Mouse (Mus musculus): ENCODE measurements around the gene Klra4. TPM values are rescaled to one million over a fixed set of nuclear protein-coding genes. Genes with fewer than 3 reads are reported as not detected.
"Not testable (repeated sequence)": the region's sequence is repeated elsewhere in the genome, so short reads cannot be mapped to it uniquely, and the experiment has no call there.

Klra4 gene
- not detected in 2 replicates for polyA plus RNA-seq (2016; fragmentation: Nextera tagmentation; extraction: Ambion mirVana)

DNA sequence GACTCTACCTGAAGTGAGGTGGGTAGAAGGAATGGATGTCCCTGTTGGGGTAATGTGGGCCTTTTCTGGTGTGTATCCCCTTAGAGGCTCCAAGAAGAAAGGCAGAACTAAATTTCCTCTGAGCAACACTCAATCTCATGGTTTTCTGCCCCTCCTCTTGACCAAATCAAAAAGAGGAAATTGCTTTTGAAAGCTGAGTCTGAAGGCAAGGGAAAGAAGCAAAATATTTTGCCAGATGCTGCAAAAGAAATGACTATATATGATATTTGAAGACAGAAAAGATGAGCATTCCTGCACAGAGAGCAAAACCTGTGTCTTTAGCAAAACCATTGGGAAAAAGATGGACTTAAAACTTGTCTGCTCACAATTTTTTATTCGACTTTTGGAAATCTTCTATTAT is at the start of gene Klra4:
Klra4 (minus strand) TSS at position 101 of the 400 bp plus-strand sequence.
- not testable (repeated sequence) for H3K27me3 ChIP-seq; H3K27ac ChIP-seq (replicated peaks); H3K4me2 ChIP-seq (replicated peaks); ATAC-seq (ENCODE audit: low FRiP score, low read depth); H3K36me3 ChIP-seq; H3K4me1 ChIP-seq; H3K4me3 ChIP-seq; H3K9ac ChIP-seq (replicated peaks)
- WGBS: 68% methylated on average over 1 of the region's 1 CpGs
- H3K9me3 ChIP-seq: peaks cover 13% of the 10 kb centered on the region

DNA sequence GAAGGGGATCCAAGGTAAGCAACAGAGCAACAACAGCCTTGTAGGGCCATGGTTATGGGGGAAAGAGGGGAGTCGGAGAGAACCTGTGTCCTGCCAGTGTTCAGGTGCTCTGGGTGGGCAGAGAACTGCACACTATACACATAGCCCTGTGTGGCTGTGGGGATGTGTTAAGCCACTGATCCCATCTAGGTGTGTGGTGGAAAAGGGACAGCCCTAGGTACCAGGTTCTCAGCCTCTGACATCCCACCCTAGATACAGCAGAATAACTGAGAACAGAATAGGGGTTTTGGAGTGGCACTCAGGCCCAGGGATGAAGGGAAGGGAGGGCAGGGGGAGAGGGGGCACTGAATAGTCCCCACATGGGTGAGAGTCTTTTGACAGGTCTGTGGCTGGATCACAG is 43.4 kb upstream of the Klra4 start:
- Histone ChIP-seq H3K27ac (replicated peaks) (no peak overlapping the region), H3K4me3 (no peak overlapping the region), H3K4me1 (no peaks in the 10 kb centered on the region), H3K9me3 (0 out of 2 replicates have a peak, but pooled peaks cover 5% of the 10 kb centered on the region), H3K9ac (replicated peaks) (no peak overlapping the region), H3K4me2 (replicated peaks) (no peak overlapping the region), H3K27me3 (no peaks in the 10 kb centered on the region), H3K36me3 (no peaks in the 10 kb centered on the region)
- WGBS: 100% methylated on average over 1 of the region's 1 CpGs
- no peak for ATAC-seq (ENCODE audit: low FRiP score, low read depth)

DNA sequence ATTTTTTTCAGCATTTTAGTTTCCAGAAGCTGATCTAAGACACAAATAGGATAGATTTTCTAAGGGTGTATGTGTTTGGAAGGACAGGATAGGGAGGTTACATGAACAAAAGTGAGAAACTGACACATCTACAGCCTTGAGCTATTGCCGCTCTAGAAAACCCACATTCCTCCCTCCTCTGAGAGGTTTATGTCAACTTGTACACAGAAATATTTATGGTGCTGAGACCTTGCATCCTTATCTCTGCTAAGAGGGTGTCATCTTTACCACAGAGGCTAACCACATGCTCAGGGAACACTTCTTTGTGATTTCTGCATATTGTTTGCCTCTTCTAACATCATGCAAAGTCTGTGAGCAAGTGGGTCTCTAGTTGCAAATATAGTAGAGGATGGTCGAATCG is 35.7 kb upstream of the Klra4 start:
- WGBS: 96% methylated on average over 3 of the region's 3 CpGs

DNA sequence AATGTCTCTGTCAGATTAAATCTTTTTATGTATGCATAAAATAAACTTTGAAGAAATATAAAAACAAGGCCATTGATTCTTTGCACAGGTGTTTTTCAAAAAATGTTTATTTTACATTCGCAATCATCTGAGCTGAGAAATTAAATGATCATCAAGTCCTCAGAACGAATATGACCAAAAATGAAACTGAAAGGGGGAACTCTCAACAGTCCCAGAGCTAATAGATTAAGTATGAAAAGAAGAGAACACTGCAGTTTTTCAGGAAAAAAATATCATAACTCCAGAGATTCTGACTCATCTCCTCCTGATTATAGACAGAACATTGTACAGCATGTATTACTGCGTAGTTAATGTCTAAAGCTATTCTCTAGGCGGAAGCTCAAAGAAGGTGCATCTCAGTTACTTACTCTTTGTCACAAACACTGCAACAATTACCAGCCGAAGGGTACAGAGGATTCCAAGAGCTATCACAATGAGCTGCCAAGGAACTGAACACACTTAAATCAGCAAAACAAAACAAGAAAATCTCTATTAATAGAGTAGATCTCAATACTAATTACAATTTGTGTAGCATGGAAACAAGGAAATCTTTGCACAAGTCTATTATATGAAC is 25.4 kb upstream of the Klra4 start:
- H3K9ac ChIP-seq (replicated peaks): no peak overlapping the region
- H3K27ac ChIP-seq (replicated peaks): no peak overlapping the region
- H3K4me1 ChIP-seq: no peaks in the 10 kb centered on the region
- no peaks in the 10 kb centered on the region for H3K27me3 ChIP-seq
- ATAC-seq (ENCODE audit: low FRiP score, low read depth): no peak
- H3K4me3 ChIP-seq: no peak overlapping the region
- H3K36me3 ChIP-seq: no peaks in the 10 kb centered on the region
- 0 out of 2 replicates have a peak, but pooled peaks cover 2% of the 10 kb centered on the region for H3K9me3 ChIP-seq
- no peak overlapping the region for H3K4me2 ChIP-seq (replicated peaks)
- whole genome bisulfite sequencing: 76% methylated on average over 5 of the region's 5 CpGs

More for the DNA sequence above, 35.7 kb upstream of the Klra4 start:
- not testable (repeated sequence) for H3K4me1 ChIP-seq; ATAC-seq (ENCODE audit: low FRiP score, low read depth); H3K27ac ChIP-seq (replicated peaks); H3K4me3 ChIP-seq; H3K27me3 ChIP-seq; H3K4me2 ChIP-seq (replicated peaks); H3K9ac ChIP-seq (replicated peaks); H3K36me3 ChIP-seq
- H3K9me3 ChIP-seq: peaks cover 15% of the 10 kb centered on the region

DNA sequence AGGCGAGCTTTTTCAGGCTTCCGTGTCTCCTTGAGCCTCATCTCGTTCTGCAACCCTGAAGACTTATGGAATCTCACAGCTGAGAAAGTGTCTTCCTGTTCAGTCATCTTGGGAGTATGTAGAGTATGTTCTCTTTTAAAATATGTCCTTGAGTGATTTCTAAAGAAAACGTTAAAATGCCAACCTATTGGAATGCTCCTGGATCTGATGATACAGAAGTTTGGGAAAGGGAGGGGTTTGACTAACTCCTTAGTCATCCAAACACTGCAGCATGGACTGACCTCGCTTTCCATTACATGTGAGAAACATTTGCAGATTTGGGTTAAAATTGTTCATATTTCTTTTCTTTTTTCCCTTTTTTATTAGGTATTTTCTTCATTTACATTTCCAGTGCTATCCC is 1.9 kb downstream of the Klra4 start:
- Histone ChIP-seq H3K27me3 (no peaks in the 10 kb centered on the region), H3K4me2 (replicated peaks) (no peak overlapping the region), H3K4me3 (no peak overlapping the region), H3K9me3 (peaks cover 6% of the 10 kb centered on the region; the same call in 1 of the 2 replicates), H3K4me1 (no peaks in the 10 kb centered on the region), H3K27ac (replicated peaks) (no peak overlapping the region), H3K9ac (replicated peaks) (no peak overlapping the region), H3K36me3 (no peaks in the 10 kb centered on the region)
- WGBS: 79% methylated on average over 5 of the region's 5 CpGs
- no peak for ATAC-seq (ENCODE audit: low FRiP score, low read depth)

DNA sequence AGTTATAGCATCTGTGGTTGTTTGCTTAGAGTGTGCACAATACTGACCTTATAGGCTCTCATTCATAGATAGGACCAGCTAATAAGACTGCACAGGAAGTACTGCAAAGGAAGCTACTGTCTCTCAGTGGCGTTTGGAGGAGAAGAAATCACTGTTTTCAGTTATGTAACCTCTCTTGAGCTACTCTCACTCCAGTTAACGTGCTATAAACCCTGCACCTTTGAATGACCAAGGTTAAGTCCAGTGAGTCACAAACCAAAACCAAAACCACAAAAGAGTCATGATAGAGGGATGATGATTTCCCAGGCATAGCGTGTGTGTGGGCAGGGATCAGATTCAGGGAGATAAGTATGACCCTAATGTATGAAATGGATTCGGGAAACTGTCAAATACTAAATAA is 31.9 kb downstream of the Klra4 start:
- not testable (repeated sequence) for ATAC-seq (ENCODE audit: low FRiP score, low read depth); H3K36me3 ChIP-seq; H3K9ac ChIP-seq (replicated peaks); H3K4me3 ChIP-seq; H3K27me3 ChIP-seq; H3K4me1 ChIP-seq; H3K4me2 ChIP-seq (replicated peaks); H3K27ac ChIP-seq (replicated peaks)
- WGBS: 55% methylated on average over 4 of the region's 4 CpGs
- H3K9me3 ChIP-seq: peaks cover 11% of the 10 kb centered on the region; the same call in 1 of the 2 replicates

DNA sequence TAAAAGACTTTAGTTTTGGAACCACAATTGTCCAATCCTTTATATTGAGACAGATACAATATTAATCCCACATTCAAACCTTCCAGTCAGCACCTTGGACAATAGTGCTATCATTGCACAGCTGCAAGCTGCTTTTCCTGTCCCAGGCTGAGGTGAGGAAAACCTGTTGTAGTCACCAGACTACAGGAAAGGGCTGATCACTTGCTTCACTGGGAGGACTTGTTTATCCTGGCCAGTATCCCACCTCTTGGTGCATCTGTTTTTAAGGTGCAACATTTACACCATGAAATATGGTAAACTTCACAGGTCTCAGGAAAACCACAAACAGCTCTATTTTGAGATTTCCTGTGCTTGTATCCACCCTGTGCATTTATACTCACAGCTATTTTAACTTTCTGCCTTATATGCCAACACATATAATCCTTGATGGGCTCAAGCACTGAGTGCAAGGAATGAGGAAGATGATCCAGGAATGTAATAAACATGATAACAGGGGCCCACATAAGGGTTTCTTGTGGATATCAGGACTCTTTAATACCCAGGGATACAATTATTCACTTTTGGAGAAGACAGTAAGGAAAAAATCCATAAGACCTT is 35.5 kb downstream of the Klra4 start:
- H3K27ac ChIP-seq (replicated peaks); H3K9ac ChIP-seq (replicated peaks); H3K36me3 ChIP-seq; H3K4me1 ChIP-seq; H3K4me3 ChIP-seq; ATAC-seq (ENCODE audit: low FRiP score, low read depth); H3K9me3 ChIP-seq; H3K27me3 ChIP-seq; H3K4me2 ChIP-seq (replicated peaks): not testable (repeated sequence)

DNA sequence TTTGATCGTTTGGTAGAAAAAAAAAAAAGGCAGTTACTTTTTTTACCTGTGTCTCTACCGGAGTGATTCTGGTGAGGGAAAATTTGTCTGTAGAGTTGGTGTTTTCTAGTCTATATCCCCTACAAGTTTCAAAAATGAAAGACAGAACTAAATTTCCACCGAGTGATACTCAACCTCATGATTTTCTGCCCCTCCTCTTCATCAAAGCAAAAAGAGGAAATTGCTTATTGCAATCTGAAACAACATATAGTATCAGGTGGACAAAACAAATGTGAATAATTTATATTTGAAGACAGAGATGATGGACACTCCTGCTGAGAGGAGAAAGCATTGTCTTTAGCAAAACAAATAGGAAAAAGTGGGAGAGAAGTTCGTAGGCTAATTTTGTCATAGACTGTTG is 40.2 kb downstream of the Klra4 start, which contains the start of gene Klra6:
Klra6 (minus strand) TSS at position 101 of the 400 bp plus-strand sequence.
- Histone ChIP-seq H3K27me3 (no peaks in the 10 kb centered on the region), H3K4me3 (no peak within 1 kb of the TSS), H3K4me2 (replicated peaks) (no peak within 1 kb of the TSS), H3K4me1 (no peaks in the 10 kb centered on the region), H3K27ac (replicated peaks) (no peak within 1 kb of the TSS), H3K9me3 (0 out of 2 replicates have a peak, but pooled peaks cover 8% of the 10 kb centered on the region), H3K36me3 (no peaks in the 10 kb centered on the region), H3K9ac (replicated peaks) (no peak within 1 kb of the TSS)
- no peak for ATAC-seq (ENCODE audit: low FRiP score, low read depth)
- 78% methylated on average over 4 of the region's 4 CpGs for WGBS

Other genes starting within 250 kb of the Klra4 start
- gene Gm17631, start 204.6 kb downstream of the Klra4 start, polyA plus RNA-seq (2016; fragmentation: Nextera tagmentation; extraction: Ambion mirVana): not detected in 2 replicates
- not detected in 2 replicates for gene Klra17, start 190.6 kb downstream of the Klra4 start, polyA plus RNA-seq (2016; fragmentation: Nextera tagmentation; extraction: Ambion mirVana)
- gene Klra5, start 149.6 kb downstream of the Klra4 start, polyA plus RNA-seq (2016; fragmentation: Nextera tagmentation; extraction: Ambion mirVana): not detected in 2 replicates
- not detected in 2 replicates for gene Klra6, start 40.3 kb downstream of the Klra4 start, polyA plus RNA-seq (2016; fragmentation: Nextera tagmentation; extraction: Ambion mirVana)
- not detected in 2 replicates for gene Klra8, start 62.6 kb upstream of the Klra4 start, polyA plus RNA-seq (2016; fragmentation: Nextera tagmentation; extraction: Ambion mirVana)
- not detected in 2 replicates for gene Klra9, start 125.8 kb upstream of the Klra4 start, polyA plus RNA-seq (2016; fragmentation: Nextera tagmentation; extraction: Ambion mirVana)
- gene Klra7, start 166.1 kb upstream of the Klra4 start, polyA plus RNA-seq (2016; fragmentation: Nextera tagmentation; extraction: Ambion mirVana): not detected in 2 replicates
- not detected in 2 replicates for gene Klra10, start 214.7 kb upstream of the Klra4 start, polyA plus RNA-seq (2016; fragmentation: Nextera tagmentation; extraction: Ambion mirVana)

Measured in midbrain, embryonic 12.5 days (tissue).